Mouse (Mus musculus): ENCODE results near the gene Gba2.

- no peak for TF ChIP-seq CTCF (IDR thresholded peaks at IDR 0.05; ENCODE audit: low read depth)
- no peak for TF ChIP-seq EP300 (optimal IDR thresholded peaks at IDR 0.05)
Observed at GRCm38 (mm10) chr4:43581381-43581780, 2.7 kb upstream of the Gba2 start.

All from stomach, postnatal 0 days (tissue).